Mouse (Mus musculus): ENCODE data around the gene Xcl1.

Xcl1 gene

GRCm38 (mm10) chr1:164900696-164901095, 34.6 kb downstream of the Xcl1 start:
- DNase-seq = no peak

- no peak for DNase-seq
These were observed 35.1 kb downstream of the Xcl1 start for GRCm38 (mm10) chr1:164900226-164900625.

GRCm38 (mm10) chr1:164899506-164899905, 35.8 kb downstream of the Xcl1 start:
- no peak for DNase-seq

GRCm38 (mm10) chr1:164898846-164899351, 36.4 kb downstream of the Xcl1 start:
- DNase-seq = peak; percentile 78

GRCm38 (mm10) chr1:164897163-164897817, 38.0 kb downstream of the Xcl1 start:
- DNase-seq = no peak

- no peak for DNase-seq
These were observed 38.8 kb downstream of the Xcl1 start for GRCm38 (mm10) chr1:164896211-164897145.

- no peak for DNase-seq
These were observed 39.5 kb downstream of the Xcl1 start for GRCm38 (mm10) chr1:164895806-164896205.

- no peak for DNase-seq
These were observed 45.0 kb downstream of the Xcl1 start for GRCm38 (mm10) chr1:164890366-164890765.

GRCm38 (mm10) chr1:164888563-164888962, 46.8 kb downstream of the Xcl1 start:
- no peak for DNase-seq

GRCm38 (mm10) chr1:164887775-164888174, 47.6 kb downstream of the Xcl1 start:
- no peak for DNase-seq

- DNase-seq = no peak
These were observed 53.4 kb downstream of the Xcl1 start for GRCm38 (mm10) chr1:164881891-164882290.

Measured in thymus, postnatal 36 days (tissue).